Comparison of ENCODE assay signal across 11 mouse cellular contexts in the genomic region with DNA sequence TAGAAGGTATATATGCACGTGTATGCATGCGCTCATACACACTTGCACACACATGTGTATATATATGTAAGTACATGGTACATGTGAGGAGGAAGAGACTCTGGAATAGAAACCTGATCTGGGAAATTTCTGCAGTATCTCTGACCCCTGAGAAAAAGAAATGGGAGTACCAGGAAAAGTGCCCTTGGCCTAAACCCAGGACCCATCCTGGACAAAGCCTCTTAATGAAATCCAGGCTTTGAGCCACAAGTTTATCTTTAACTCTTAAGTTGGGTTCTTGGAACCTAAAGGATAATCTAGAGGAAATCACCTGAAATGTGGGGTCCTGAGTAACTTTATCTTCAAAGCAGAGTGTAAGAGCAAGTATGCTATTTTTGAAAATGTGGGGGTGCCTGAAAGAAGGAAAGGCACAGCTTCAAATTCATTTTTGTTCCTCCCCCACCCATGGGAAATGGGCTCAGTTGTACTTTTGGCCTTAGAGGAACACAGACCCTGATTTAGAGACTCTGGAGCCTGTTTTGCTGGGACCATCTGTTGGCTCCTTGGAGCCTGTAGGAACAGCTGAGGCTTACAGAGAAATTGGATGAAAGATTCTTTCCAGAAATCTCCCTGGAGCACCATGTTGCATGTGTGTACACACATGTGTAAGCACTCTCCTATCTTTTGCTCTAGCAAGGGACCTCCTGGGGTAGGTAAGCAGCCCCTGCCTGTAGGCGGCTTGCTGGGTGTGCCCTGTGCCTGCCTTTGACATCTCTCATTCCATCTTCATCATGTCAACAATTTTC. TPM values are rescaled to one million over a fixed set of nuclear protein-coding genes. Genes with fewer than 3 reads are reported as not detected.
DNase-seq lines count a peak whose midpoint lies in the region; ATAC-seq and TF ChIP-seq lines count a peak whose summit lies in the region.
"Had no signal": no experiment of that assay in that cellular context is flagged by ENCODE, and none has a peak within 500 bp of the region (broad histone marks: within the 10 kb centered on the region; RNA-seq: fewer than 3 reads in every experiment).

No protein-coding gene starts in this region.

- TF ChIP-seq EP300 in liver, embryonic 14.5 days (IDR thresholded peaks at IDR 0.05; ENCODE audit: low read depth) = no peak

- H3K27me3 ChIP-seq in intestine, embryonic 14.5 days (replicated peaks; ENCODE audit: control insufficient read depth, insufficient read depth, low read length) = no peaks in the 10 kb centered on the region
- H3K27me3 ChIP-seq in intestine, embryonic 16.5 days (replicated peaks; ENCODE audit: control insufficient read depth, insufficient read depth, low read length) = no peaks in the 10 kb centered on the region
- H3K27me3 ChIP-seq in embryonic facial prominence, embryonic 15.5 days = no peaks in the 10 kb centered on the region
- H3K27me3 ChIP-seq in liver, embryonic 14.5 days (ENCODE audit: control insufficient read depth, insufficient read depth, low read length) = no peaks in the 10 kb centered on the region
- H3K27me3 ChIP-seq: intestine, embryonic 15.5 days; limb, embryonic 12.5 days had no signal

- TF ChIP-seq CTCF in liver, embryonic 14.5 days (IDR thresholded peaks at IDR 0.05; ENCODE audit: low read depth) = no peak

- peak; percentile 35; the same call in 1 of the 2 replicates for ATAC-seq in intestine, embryonic 14.5 days (replicated peaks; ENCODE audit: low FRiP score, low TSS enrichment, low read depth)
- no peak for ATAC-seq in intestine, embryonic 16.5 days
- ATAC-seq in embryonic facial prominence, embryonic 15.5 days (ENCODE audit: insufficient number of reproducible peaks, low FRiP score, low TSS enrichment, low read depth) = no peak
- ATAC-seq in liver, embryonic 14.5 days (ENCODE audit: insufficient read depth) = peak; percentile 36; the same call in 1 of the 2 replicates

- H3K9ac ChIP-seq in intestine, embryonic 14.5 days (ENCODE audit: low read length) = no peak overlapping the region
- no peak overlapping the region for H3K9ac ChIP-seq in intestine, embryonic 16.5 days (ENCODE audit: low read depth, low read length)
- H3K9ac ChIP-seq in embryonic facial prominence, embryonic 15.5 days = no peak overlapping the region
- H3K9ac ChIP-seq in liver, embryonic 14.5 days (replicated peaks) = peak overlapping the region; percentile 34; the same call in 1 of the 2 replicates
- H3K9ac ChIP-seq: intestine, embryonic 15.5 days; limb, embryonic 12.5 days had no signal

- DNase-seq in intestine, embryonic 14.5 days (ENCODE audit: low spot score) = no peak
- peak; percentile 20 for DNase-seq in c-Kit-negative CD71-positive TER-119-positive erythroid progenitor cells, embryonic 14.5 days (ENCODE audit: low read depth, low spot score)
- no peak for DNase-seq in liver, embryonic 14.5 days (ENCODE audit: low read depth in 3 of 3, low spot score in 3 of 3)
- DNase-seq in Muller cell, postnatal 12 days (ENCODE audit: inconsistent ontology term) = no peak
- no peak for DNase-seq in adrenal gland, postnatal 25 days
- no peak for DNase-seq in retina, embryonic 14.5 days (ENCODE audit: low spot score)
- DNase-seq: cerebellum, adult 8-10 months had no signal

- no peaks in the 10 kb centered on the region for H3K36me3 ChIP-seq in intestine, embryonic 14.5 days (ENCODE audit: control insufficient read depth, insufficient read depth, low read length)
- no peaks in the 10 kb centered on the region for H3K36me3 ChIP-seq in intestine, embryonic 16.5 days (ENCODE audit: control insufficient read depth, insufficient read depth, low read length)
- H3K36me3 ChIP-seq in embryonic facial prominence, embryonic 15.5 days = no peaks in the 10 kb centered on the region
- no peaks in the 10 kb centered on the region for H3K36me3 ChIP-seq in liver, embryonic 14.5 days (replicated peaks; ENCODE audit: control insufficient read depth, insufficient read depth, low read depth)
- H3K36me3 ChIP-seq: intestine, embryonic 15.5 days; limb, embryonic 12.5 days had no signal

- no peak overlapping the region for H3K27ac ChIP-seq in intestine, embryonic 14.5 days (ENCODE audit: low read depth)
- no peak overlapping the region for H3K27ac ChIP-seq in intestine, embryonic 16.5 days (ENCODE audit: low read length)
- H3K27ac ChIP-seq in embryonic facial prominence, embryonic 15.5 days (replicated peaks) = peak overlapping the region; percentile 35
- H3K27ac ChIP-seq in liver, embryonic 14.5 days = peak overlapping the region; percentile 36
- H3K27ac ChIP-seq: intestine, embryonic 15.5 days; limb, embryonic 12.5 days had no signal

- H3K4me3 ChIP-seq in intestine, embryonic 14.5 days (ENCODE audit: low read depth, low read length) = no peak overlapping the region
- no peak overlapping the region for H3K4me3 ChIP-seq in intestine, embryonic 16.5 days (ENCODE audit: low read length)
- H3K4me3 ChIP-seq in embryonic facial prominence, embryonic 15.5 days (replicated peaks) = no peak overlapping the region
- H3K4me3 ChIP-seq in liver, embryonic 14.5 days (ENCODE audit: insufficient read depth in 1 of 2, low read depth in 2 of 2, low read length in 2 of 2) = no peak overlapping the region
- H3K4me3 ChIP-seq: intestine, embryonic 15.5 days; limb, embryonic 12.5 days had no signal

- 85% methylated on average over 3 of the region's 3 CpGs for WGBS in intestine, embryonic 14.5 days
- WGBS in intestine, embryonic 16.5 days = 84% methylated on average over 3 of the region's 3 CpGs
- 75% methylated on average over 3 of the region's 3 CpGs for WGBS in embryonic facial prominence, embryonic 15.5 days
- WGBS in liver, embryonic 14.5 days (ENCODE audit: insufficient replicate concordance) = 58% methylated on average over 3 of the region's 3 CpGs

- peaks cover 21% of the 10 kb centered on the region for H3K4me1 ChIP-seq in intestine, embryonic 14.5 days (replicated peaks; ENCODE audit: control insufficient read depth, insufficient read depth, low read length)
- H3K4me1 ChIP-seq in intestine, embryonic 16.5 days (ENCODE audit: control insufficient read depth, insufficient read depth, low read length) = peaks cover 28% of the 10 kb centered on the region
- H3K4me1 ChIP-seq in embryonic facial prominence, embryonic 15.5 days = peaks cover 8% of the 10 kb centered on the region; the same call in 1 of the 2 replicates
- peaks cover 38 to 61% of the 10 kb centered on the region in 2 experiments for H3K4me1 ChIP-seq in liver, embryonic 14.5 days (replicated peaks; ENCODE audit: control insufficient read depth in 2 of 2, insufficient read depth in 2 of 2, low read length in 1 of 2)

- H3K9me3 ChIP-seq in intestine, embryonic 14.5 days (ENCODE audit: control insufficient read depth, low read length) = no peaks in the 10 kb centered on the region
- H3K9me3 ChIP-seq in intestine, embryonic 16.5 days (ENCODE audit: control insufficient read depth, low read length) = no peaks in the 10 kb centered on the region
- no peaks in the 10 kb centered on the region for H3K9me3 ChIP-seq in embryonic facial prominence, embryonic 15.5 days (replicated peaks)
- H3K9me3 ChIP-seq in liver, embryonic 14.5 days (ENCODE audit: control insufficient read depth, low read length) = no peaks in the 10 kb centered on the region
- H3K9me3 ChIP-seq: intestine, embryonic 15.5 days; limb, embryonic 12.5 days had no signal

- H3K4me2 ChIP-seq in intestine, embryonic 14.5 days (ENCODE audit: low read length) = no peak overlapping the region
- H3K4me2 ChIP-seq in intestine, embryonic 16.5 days (ENCODE audit: low read depth, low read length) = no peak overlapping the region
- no peak overlapping the region for H3K4me2 ChIP-seq in embryonic facial prominence, embryonic 15.5 days (replicated peaks)
- peak overlapping the region; percentile 57 for H3K4me2 ChIP-seq in liver, embryonic 14.5 days (ENCODE audit: low read depth)
- H3K4me2 ChIP-seq: intestine, embryonic 15.5 days; limb, embryonic 12.5 days had no signal

RNA-seq across cellular contexts. Expression of a gene that starts 57.3 kb away (rescaled TPM):
- 8.4 and 8.9 TPM in 2 replicates for polyA plus RNA-seq in intestine, embryonic 14.5 days (2014; fragmentation: Nextera tagmentation; extraction: Ambion mirVana)
- 4.3 and 4.6 TPM in 2 replicates for polyA plus RNA-seq in intestine, embryonic 16.5 days (2015; fragmentation: Nextera tagmentation; extraction: Ambion mirVana)
- 11.0 and 11.5 TPM in 2 replicates for polyA plus RNA-seq in embryonic facial prominence, embryonic 15.5 days (2015; fragmentation: Nextera tagmentation; extraction: Ambion mirVana)
- 1.1 TPM in 2 replicates for polyA plus RNA-seq in liver, embryonic 14.5 days (2012; rRNA removed)
- 1.2 and 1.9 TPM in 2 replicates for polyA plus RNA-seq in liver, embryonic 14.5 days (2014; fragmentation: Nextera tagmentation; extraction: Ambion mirVana)
- total RNA-seq in adrenal gland, postnatal 25 days (2021) = 9.0 and 10.5 TPM in 2 replicates

Comparison
In these comparisons a context has a peak if more than half of its experiments do, and no peak if none do; other contexts are left out.
1. ATAC-seq: peak in intestine, embryonic 14.5 days (single experiment) and liver, embryonic 14.5 days (single experiment); none in intestine, embryonic 16.5 days (single experiment) and embryonic facial prominence, embryonic 15.5 days (single experiment).
2. H3K27ac ChIP-seq: peak in embryonic facial prominence, embryonic 15.5 days (single experiment) and liver, embryonic 14.5 days (single experiment); none in intestine, embryonic 14.5 days (single experiment) and intestine, embryonic 16.5 days (single experiment).